Mouse (Mus musculus) ZHBTc4 (cell line): ENCODE measurements around the gene Brip1.

Experiments
- DNase-seq: peaks from one replicate; pipeline ENCODE4 v3.0.0-alpha.2; 2011; ENCODE audit warnings: low read depth, low spot score

Brip1 gene

GRCm38 (mm10) chr11:86107276-86107675 lies 93.7 kb downstream of the Brip1 start:
- no peak for DNase-seq

- no peak for DNase-seq
Measured at GRCm38 (mm10) chr11:86106596-86106995, 94.4 kb downstream of the Brip1 start.

GRCm38 (mm10) chr11:86101191-86101590 lies 99.8 kb downstream of the Brip1 start:
- DNase-seq, result no peak

GRCm38 (mm10) chr11:86099341-86099740 lies 101.7 kb downstream of the Brip1 start:
- no peak for DNase-seq

GRCm38 (mm10) chr11:86088815-86089214 lies 112.2 kb downstream of the Brip1 start:
- no peak for DNase-seq

GRCm38 (mm10) chr11:86084522-86084921 lies 116.5 kb downstream of the Brip1 start:
- no peak for DNase-seq

- no peak for DNase-seq
Measured at GRCm38 (mm10) chr11:86078025-86078424, 123.0 kb downstream of the Brip1 start.

- DNase-seq, result no peak
Measured at GRCm38 (mm10) chr11:86076966-86077365, 124.0 kb downstream of the Brip1 start.

- no peak for DNase-seq
Measured at GRCm38 (mm10) chr11:86076403-86076802, 124.6 kb downstream of the Brip1 start.

GRCm38 (mm10) chr11:86075371-86075770 lies 125.6 kb downstream of the Brip1 start:
- DNase-seq, result peak; percentile 24

GRCm38 (mm10) chr11:86068651-86069050 lies 132.3 kb downstream of the Brip1 start:
- no peak for DNase-seq

- peak; percentile 16 for DNase-seq
Measured at GRCm38 (mm10) chr11:86067154-86067553, 133.8 kb downstream of the Brip1 start.

- no peak for DNase-seq
Measured at GRCm38 (mm10) chr11:86064881-86065280, 136.1 kb downstream of the Brip1 start.

GRCm38 (mm10) chr11:86061243-86061642 lies 139.8 kb downstream of the Brip1 start:
- no peak for DNase-seq

- DNase-seq, result no peak
Measured at GRCm38 (mm10) chr11:86059123-86059522, 141.9 kb downstream of the Brip1 start.

- peak; percentile 44 for DNase-seq
Measured at GRCm38 (mm10) chr11:86055806-86056205, 145.2 kb downstream of the Brip1 start.

- DNase-seq, result peak; percentile 64
Measured at GRCm38 (mm10) chr11:86051383-86051782, 149.6 kb downstream of the Brip1 start.

GRCm38 (mm10) chr11:86050430-86051280 lies 150.3 kb downstream of the Brip1 start:
- DNase-seq, result no peak

- DNase-seq, result no peak
Measured at GRCm38 (mm10) chr11:86039994-86040393, 161.0 kb downstream of the Brip1 start.

GRCm38 (mm10) chr11:86039355-86039754 lies 161.6 kb downstream of the Brip1 start:
- DNase-seq, result no peak

- DNase-seq, result no peak
Measured at GRCm38 (mm10) chr11:86038701-86039100, 162.3 kb downstream of the Brip1 start.

- DNase-seq, result no peak
Measured at GRCm38 (mm10) chr11:86032910-86033309, 168.1 kb downstream of the Brip1 start.

GRCm38 (mm10) chr11:86028034-86028433 lies 173.0 kb downstream of the Brip1 start:
- no peak for DNase-seq
